Mouse (Mus musculus) MEL (cell line): ENCODE data around the gene Hdhd3. TPM values are rescaled to one million over a fixed set of nuclear protein-coding genes. Genes with fewer than 3 reads are reported as not detected.

ENCODE experiments used
- DNase-seq: peaks from one replicate; pipeline ENCODE4 v3.0.0; 2011; ENCODE audit warnings: low read depth, low spot score
- H3K27ac ChIP-seq: 2 replicates; pipeline ENCODE4 v1.5.1; 2012; ENCODE audit warnings: low read depth, mild to moderate bottlenecking, control low read depth, low read length, moderate library complexity; ENCODE audit not compliant: control insufficient read depth
- H3K27me3 ChIP-seq, 2 experiments: fragments of 150-350 bp in 1 of 2; sonication (generic) in 1 of 2; 2 replicates each; pipeline ENCODE4 v1.6.1; 2012; ENCODE audit warnings: low read length in 2 of 2, mild to moderate bottlenecking in 2 of 2, improper control_type of control experiment in 1 of 2, moderate library complexity in 1 of 2; ENCODE audit not compliant: insufficient read depth in 2 of 2, control insufficient read depth in 1 of 2
- H3K36me3 ChIP-seq, 2 experiments: 2 replicates each; pipeline ENCODE4 v1.6.1; 2012 to 2014; ENCODE audit warnings: low read length in 2 of 2, improper control_type of control experiment in 1 of 2, inconsistent platforms in 1 of 2, mild to moderate bottlenecking in 1 of 2; ENCODE audit not compliant: insufficient read depth in 2 of 2, control insufficient read depth in 1 of 2
- H3K4me1 ChIP-seq, 2 experiments: fragments of 150-350 bp in 1 of 2; sonication (generic) in 1 of 2; 2 replicates each; pipeline ENCODE4 v1.6.1; 2012; ENCODE audit warnings: low read length in 2 of 2, improper control_type of control experiment in 1 of 2, mild to moderate bottlenecking in 1 of 2; ENCODE audit not compliant: insufficient read depth in 2 of 2, control insufficient read depth in 1 of 2
- H3K4me3 ChIP-seq, 2 experiments: fragments of 150-350 bp in 1 of 2; sonication (generic) in 1 of 2; 2 replicates each; pipeline ENCODE4 v1.5.1; 2012; ENCODE audit warnings: low read depth in 2 of 2, low read length in 2 of 2, mild to moderate bottlenecking in 2 of 2, moderate library complexity in 2 of 2, control low read depth in 1 of 2, improper control_type of control experiment in 1 of 2; ENCODE audit not compliant: control insufficient read depth in 1 of 2, insufficient read depth in 1 of 2
- H3K79me2 ChIP-seq: 2 replicates; pipeline ENCODE4 v1.6.1; 2012; ENCODE audit warnings: mild to moderate bottlenecking, low read length, moderate library complexity; ENCODE audit not compliant: control insufficient read depth, poor library complexity, insufficient read depth
- H3K9ac ChIP-seq: 2 replicates; pipeline ENCODE4 v1.6.1; 2012; ENCODE audit warnings: low read depth, mild to moderate bottlenecking, control low read depth, low read length, moderate library complexity; ENCODE audit not compliant: control insufficient read depth, poor library complexity, severe bottlenecking
- H3K9me3 ChIP-seq: fragments of 150-350 bp; sonication (generic); replicated peaks from 2 replicates; pipeline ENCODE4 v1.6.1; 2012; ENCODE audit warnings: mild to moderate bottlenecking, low read length, improper control_type of control experiment, moderate library complexity; ENCODE audit not compliant: insufficient read depth
- BHLHE40 ChIP-seq: IDR thresholded peaks from 2 replicates; pipeline ENCODE4 v1.6.1; 2012; ENCODE audit warnings: low read depth, mild to moderate bottlenecking, inconsistent platforms, low read length, improper control_type of control experiment, borderline replicate concordance
- CHD1 ChIP-seq: IDR thresholded peaks from 2 replicates; pipeline ENCODE4 v1.6.1; 2012; ENCODE audit warnings: low read depth, mild to moderate bottlenecking, inconsistent platforms, low read length, improper control_type of control experiment
- ELF1 ChIP-seq: IDR thresholded peaks from 2 replicates; pipeline ENCODE4 v1.6.1; 2014; ENCODE audit warnings: low read depth, mild to moderate bottlenecking, inconsistent platforms, low read length, improper control_type of control experiment, moderate library complexity
- GATA1 ChIP-seq: IDR thresholded peaks from 2 replicates; pipeline ENCODE4 v1.6.1; 2011; ENCODE audit warnings: low read depth, low read length, improper control_type of control experiment
- HCFC1 ChIP-seq: IDR thresholded peaks from 2 replicates; pipeline ENCODE4 v1.6.1; 2012; ENCODE audit warnings: low read depth, mild to moderate bottlenecking, inconsistent platforms, low read length, improper control_type of control experiment, moderate library complexity
- KAT2A ChIP-seq: conservative IDR thresholded peaks from 2 replicates; pipeline ENCODE4 v1.6.1; 2012; ENCODE audit warnings: low read depth, low read length, improper control_type of control experiment, inconsistent platforms
- MAZ ChIP-seq: IDR thresholded peaks from 2 replicates; pipeline ENCODE4 v1.6.1; 2012; ENCODE audit warnings: low read depth, mild to moderate bottlenecking, inconsistent platforms, low read length, improper control_type of control experiment
- MEF2A ChIP-seq: IDR thresholded peaks from 2 replicates; pipeline ENCODE4 v1.6.1; 2014; ENCODE audit warnings: low read depth, mild to moderate bottlenecking, inconsistent platforms, low read length, improper control_type of control experiment; ENCODE audit not compliant: poor library complexity, insufficient replicate concordance, severe bottlenecking; ENCODE audit errors: extremely low read depth
- MXI1 ChIP-seq: IDR thresholded peaks from 2 replicates; pipeline ENCODE4 v1.6.1; 2011; ENCODE audit warnings: mild to moderate bottlenecking, low read depth, low read length, improper control_type of control experiment
- MYB ChIP-seq: IDR thresholded peaks from 2 replicates; pipeline ENCODE4 v1.6.1; 2011; ENCODE audit warnings: mild to moderate bottlenecking, low read depth, low read length, improper control_type of control experiment
- NELFE ChIP-seq: IDR thresholded peaks from 2 replicates; pipeline ENCODE4 v1.6.1; 2011; ENCODE audit warnings: low read depth, low read length, improper control_type of control experiment
- POLR2A ChIP-seq, 2 experiments: IDR thresholded peaks; 2 replicates each; pipeline ENCODE4 v1.6.1; 2011 to 2012; ENCODE audit warnings: low read length in 2 of 2, mild to moderate bottlenecking in 2 of 2, control low read depth in 1 of 2, improper control_type of control experiment in 1 of 2, low read depth in 1 of 2, moderate library complexity in 1 of 2; ENCODE audit not compliant: control insufficient read depth in 1 of 2, insufficient read depth in 1 of 2, poor library complexity in 1 of 2
- POLR2AphosphoS2 ChIP-seq: IDR thresholded peaks from 2 replicates; pipeline ENCODE4 v1.6.1; 2011; ENCODE audit warnings: low read length, improper control_type of control experiment
- RAD21 ChIP-seq: IDR thresholded peaks from 2 replicates; pipeline ENCODE4 v1.6.1; 2011; ENCODE audit warnings: mild to moderate bottlenecking, low read depth, low read length, improper control_type of control experiment
- SIN3A ChIP-seq: IDR thresholded peaks from 2 replicates; pipeline ENCODE4 v1.6.1; 2012; ENCODE audit warnings: low read length, improper control_type of control experiment, inconsistent platforms
- TAL1 ChIP-seq: IDR thresholded peaks from 2 replicates; pipeline ENCODE4 v1.6.1; 2012; ENCODE audit warnings: mild to moderate bottlenecking, inconsistent platforms, low read length, moderate library complexity, mixed read lengths
- TBP ChIP-seq: IDR thresholded peaks from 2 replicates; pipeline ENCODE4 v1.8.0; 2011; ENCODE audit warnings: low read depth, low read length, improper control_type of control experiment
- TCF12 ChIP-seq: IDR thresholded peaks from 2 replicates; pipeline ENCODE4 v1.6.1; 2014; ENCODE audit warnings: low read depth, mild to moderate bottlenecking, inconsistent platforms, low read length, improper control_type of control experiment, moderate library complexity
- USF1 ChIP-seq: IDR thresholded peaks from 2 replicates; pipeline ENCODE4 v1.6.1; 2014; ENCODE audit warnings: low read depth, mild to moderate bottlenecking, inconsistent platforms, low read length, improper control_type of control experiment, moderate library complexity
- USF2 ChIP-seq, 2 experiments: IDR thresholded peaks; 2 replicates each; pipeline ENCODE4 v1.6.1; 2011 to 2012; ENCODE audit warnings: improper control_type of control experiment in 2 of 2, low read length in 2 of 2, borderline replicate concordance in 1 of 2, inconsistent platforms in 1 of 2, low read depth in 1 of 2, mild to moderate bottlenecking in 1 of 2; ENCODE audit not compliant: insufficient read depth in 1 of 2
- ZC3H11A ChIP-seq: IDR thresholded peaks from 2 replicates; pipeline ENCODE4 v1.6.1; 2012; ENCODE audit warnings: low read depth, mild to moderate bottlenecking, inconsistent platforms, low read length, improper control_type of control experiment
- ZKSCAN1 ChIP-seq: IDR thresholded peaks from 2 replicates; pipeline ENCODE4 v1.6.1; 2012; ENCODE audit warnings: low read depth, mild to moderate bottlenecking, inconsistent platforms, low read length, improper control_type of control experiment, moderate library complexity
- polyA plus RNA-seq, 2 experiments: library from polyadenylated mRNA; stranded (reverse) in 1 of 2; unstranded in 1 of 2; fragments of >175 nt in 1 of 2; fragments of >200 nt in 1 of 2; gene quantifications; 2 replicates each; pipeline versions ENCODE4 v1.2.1 to v1.2.4; 2012; ENCODE audit warnings: low replicate concordance in 2 of 2, low read depth in 1 of 2; ENCODE audit not compliant: insufficient read length in 2 of 2, insufficient read depth in 1 of 2, missing spikeins in 1 of 2
- total RNA-seq: library from RNA; depleted of rRNA; stranded (reverse); fragments of 300-350 nt; gene quantifications from 2 replicates; pipeline ENCODE4 v1.2.3, GENCODE M21; 2012

Gene Hdhd3
- total and polyA plus RNA-seq, 3 experiments, result 3.5 to 6.0 TPM; not detected in 1

GRCm38 (mm10) chr4:62470598-62471051, 32.6 kb downstream of the Hdhd3 start, which contains the start of gene Wdr31:
TSS of gene Wdr31 (minus strand) at chr4:62470896.
- Histone ChIP-seq H3K9ac (peak within 1 kb of the TSS; percentile 45; the same call in 1 of the 2 replicates), H3K79me2 (no peaks in the 10 kb centered on the region), H3K4me3 (peak within 1 kb of the TSS; percentile 47 to 51), H3K36me3 (no peaks in the 10 kb centered on the region), H3K9me3 (no peaks in the 10 kb centered on the region), H3K27me3 (no peaks in the 10 kb centered on the region), H3K4me1 (peaks cover 0 to 3% of the 10 kb centered on the region in 2 experiments; a peak in 2 of 4 replicates), H3K27ac (no peak within 1 kb of the TSS)
- peak; percentile 77 for DNase-seq
- TF ChIP-seq POLR2A (IDR thresholded peaks at IDR 0.05; ENCODE audit: control insufficient read depth in 1 of 2, insufficient read depth in 1 of 2, low read depth in 1 of 2, low read length in 2 of 2, poor library complexity in 1 of 2), result no peak
- TF ChIP-seq KAT2A, result no peak
- no peak for TF ChIP-seq BHLHE40
- 0 out of 2 replicates have a peak, but pooled peaks have one; percentile 29 for TF ChIP-seq TBP
- no peak for TF ChIP-seq GATA1
- no peak for TF ChIP-seq TAL1
- no peak for TF ChIP-seq ZKSCAN1
- TF ChIP-seq MXI1, result 0 out of 2 replicates have a peak, but pooled peaks have one; percentile 50
- no peak for TF ChIP-seq NELFE
- no peak for TF ChIP-seq MEF2A
- TF ChIP-seq RAD21, result no peak
- TF ChIP-seq CHD1, result no peak
- TF ChIP-seq POLR2AphosphoS2, result no peak
- no peak for TF ChIP-seq TCF12
- no peak for TF ChIP-seq MYB
- peak; percentile 81 for TF ChIP-seq HCFC1
- peak; percentile 57; the same call in 1 of the 2 replicates for TF ChIP-seq ELF1
- TF ChIP-seq ZC3H11A, result no peak
- TF ChIP-seq MAZ, result no peak
- TF ChIP-seq USF2 (IDR thresholded peaks at IDR 0.05; ENCODE audit: borderline replicate concordance in 1 of 2, insufficient read depth in 1 of 2, low read depth in 1 of 2, low read length in 2 of 2), result no peak
- TF ChIP-seq USF1, result peak; percentile 25; the same call in 1 of the 2 replicates
- peak; percentile 91 for TF ChIP-seq SIN3A
